Mouse (Mus musculus): Measurements from ENCODE around the gene Krtap1-3. TPM values are rescaled to one million over a fixed set of nuclear protein-coding genes. Genes with fewer than 3 reads are reported as not detected.

Gene Krtap1-3
- polyA plus RNA-seq (2012; rRNA removed), result not detected in 2 replicates

DNA sequence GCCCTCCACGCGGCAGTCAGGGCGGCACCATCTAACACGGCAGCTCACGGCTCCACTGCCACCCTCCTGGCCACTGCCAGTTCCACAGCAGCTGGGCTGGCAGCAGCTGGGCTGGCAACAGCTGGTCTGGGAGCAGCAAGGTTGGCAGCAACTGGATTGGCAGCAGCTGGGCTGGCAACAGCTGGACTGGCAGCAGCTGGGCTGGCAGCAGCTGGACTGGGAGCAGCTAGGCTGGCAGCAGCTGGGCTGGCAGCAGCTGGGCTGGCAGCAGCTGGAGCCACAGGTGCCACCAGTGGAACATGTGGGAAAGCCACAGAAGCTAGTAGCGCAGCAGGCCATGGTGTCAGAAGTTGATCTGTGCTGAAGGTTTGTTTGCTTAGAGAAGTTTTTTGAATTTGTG is at the start of gene Krtap1-3:
Gene Krtap1-3 (minus strand): TSS at position 359 of the 400 bp plus-strand sequence.
- no peaks in the 10 kb centered on the region for H3K36me3 ChIP-seq (ENCODE audit: control insufficient read depth, insufficient read depth, low read length)
- H3K27me3 ChIP-seq (ENCODE audit: control insufficient read depth, insufficient read depth, low read length), result no peaks in the 10 kb centered on the region
- H3K4me1 ChIP-seq (ENCODE audit: control insufficient read depth, insufficient read depth, insufficient read length, low read length), result peaks cover 4% of the 10 kb centered on the region; the same call in 1 of the 2 replicates
- 74% methylated on average over 6 of the region's 6 CpGs for WGBS
- no peak within 1 kb of the TSS for H3K27ac ChIP-seq (ENCODE audit: insufficient read depth, low read depth, low read length)
- H3K4me3 ChIP-seq (ENCODE audit: low read depth, low read length), result no peak within 1 kb of the TSS
- TF ChIP-seq POLR2A (IDR thresholded peaks at IDR 0.05; ENCODE audit: low read depth, low read length) (no peak), CTCF (IDR thresholded peaks at IDR 0.05; ENCODE audit: extremely low read depth, insufficient read length, insufficient replicate concordance, low read depth, low read length) (no peak)

DNA sequence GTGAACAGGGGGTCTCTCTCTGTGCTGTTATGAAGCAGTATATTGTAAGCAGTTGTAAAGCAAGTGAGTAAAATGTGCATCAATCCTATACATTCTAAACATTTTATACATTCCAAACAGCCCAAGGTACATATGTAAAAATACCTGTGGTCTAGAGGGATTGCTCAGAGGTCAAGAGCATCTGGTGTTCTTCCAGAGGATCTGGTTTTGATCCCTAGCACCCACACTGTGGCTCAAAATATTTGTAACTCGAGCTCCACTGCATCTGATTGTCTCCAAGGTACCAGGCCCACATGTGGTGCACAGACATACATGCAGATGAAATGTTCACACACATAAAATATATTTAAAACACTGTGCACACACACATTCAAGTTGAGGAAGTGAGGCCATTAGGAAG is 49.8 kb upstream of the Krtap1-3 start:
- TF ChIP-seq CTCF (IDR thresholded peaks at IDR 0.05; ENCODE audit: extremely low read depth, insufficient read length, insufficient replicate concordance, low read depth, low read length) (no peak), POLR2A (IDR thresholded peaks at IDR 0.05; ENCODE audit: low read depth, low read length) (no peak)
- no peaks in the 10 kb centered on the region for H3K36me3 ChIP-seq (ENCODE audit: control insufficient read depth, insufficient read depth, low read length)
- H3K27ac ChIP-seq (ENCODE audit: insufficient read depth, low read depth, low read length), result no peak overlapping the region
- H3K27me3 ChIP-seq (ENCODE audit: control insufficient read depth, insufficient read depth, low read length), result no peaks in the 10 kb centered on the region
- no peaks in the 10 kb centered on the region for H3K4me1 ChIP-seq (ENCODE audit: control insufficient read depth, insufficient read depth, insufficient read length, low read length)
- no peak overlapping the region for H3K4me3 ChIP-seq (ENCODE audit: low read depth, low read length)
- 21% methylated on average over 1 of the region's 1 CpGs for WGBS

- Histone ChIP-seq H3K27me3 (ENCODE audit: control insufficient read depth, insufficient read depth, low read length) (no peaks in the 10 kb centered on the region), H3K27ac (ENCODE audit: insufficient read depth, low read depth, low read length) (no peak overlapping the region), H3K4me1 (ENCODE audit: control insufficient read depth, insufficient read depth, insufficient read length, low read length) (no peaks in the 10 kb centered on the region), H3K4me3 (ENCODE audit: low read depth, low read length) (no peak overlapping the region), H3K36me3 (ENCODE audit: control insufficient read depth, insufficient read depth, low read length) (no peaks in the 10 kb centered on the region)
- WGBS, result 67% methylated on average over 1 of the region's 1 CpGs
- no peak for TF ChIP-seq POLR2A (IDR thresholded peaks at IDR 0.05; ENCODE audit: low read depth, low read length)
- TF ChIP-seq CTCF (IDR thresholded peaks at IDR 0.05; ENCODE audit: extremely low read depth, insufficient read length, insufficient replicate concordance, low read depth, low read length), result no peak
These were observed 45.9 kb upstream of the Krtap1-3 start for GRCm38 (mm10) chr11:99637086-99637485.

DNA sequence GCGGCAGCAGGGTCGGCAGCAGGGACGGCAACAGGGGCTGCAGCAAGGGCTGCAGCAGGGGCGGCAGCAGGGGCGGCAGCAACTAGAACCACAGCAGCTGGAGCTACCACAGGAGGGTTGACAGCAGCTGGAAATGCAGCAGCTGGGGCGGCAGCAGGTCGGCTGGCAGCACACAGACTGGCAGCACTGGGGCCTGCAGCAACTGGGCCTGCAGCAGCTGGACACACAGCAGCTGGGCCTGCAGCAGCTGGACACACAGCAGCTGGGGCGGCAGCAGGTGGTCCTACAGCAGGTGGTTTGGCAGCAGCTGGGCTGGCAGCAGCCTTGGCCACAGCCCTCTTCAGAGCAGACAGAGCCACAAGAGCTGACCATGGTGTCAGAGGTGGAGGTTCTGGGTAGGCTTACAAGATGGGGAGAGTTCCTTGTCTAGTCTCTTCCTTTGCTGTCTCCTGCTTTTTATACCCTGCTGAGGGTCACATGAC is 43.6 kb upstream of the Krtap1-3 start, which contains the start of gene Krtap4-2:
Gene Krtap4-2 (minus strand): TSS at position 432 of the 482 bp plus-strand sequence.
- TF ChIP-seq CTCF (IDR thresholded peaks at IDR 0.05; ENCODE audit: extremely low read depth, insufficient read length, insufficient replicate concordance, low read depth, low read length) (no peak), POLR2A (IDR thresholded peaks at IDR 0.05; ENCODE audit: low read depth, low read length) (no peak)
- no peak within 1 kb of the TSS for H3K27ac ChIP-seq (ENCODE audit: insufficient read depth, low read depth, low read length)

DNA sequence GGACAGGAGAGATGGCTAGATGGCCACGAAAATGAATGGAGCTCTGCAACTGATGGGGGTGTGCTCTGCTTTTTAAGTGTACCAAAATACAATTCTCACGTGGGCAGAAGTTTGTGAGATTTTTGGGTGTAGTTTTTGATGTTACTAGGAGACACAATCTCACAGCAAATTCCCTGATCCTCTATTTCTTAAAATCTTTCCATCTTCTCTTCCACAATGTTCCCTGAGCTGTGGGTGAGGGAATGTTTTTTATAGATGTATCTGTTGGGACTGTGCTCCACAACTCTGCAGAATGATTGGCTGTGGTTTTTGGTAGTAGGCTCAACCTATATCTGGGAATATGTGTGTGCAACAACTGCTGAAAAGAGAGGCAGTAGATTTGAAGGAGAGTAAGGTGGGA is 42.2 kb upstream of the Krtap1-3 start:
- no peaks in the 10 kb centered on the region for H3K27me3 ChIP-seq (ENCODE audit: control insufficient read depth, insufficient read depth, low read length)
- H3K4me3 ChIP-seq (ENCODE audit: low read depth, low read length), result no peak overlapping the region
- H3K4me1 ChIP-seq (ENCODE audit: control insufficient read depth, insufficient read depth, insufficient read length, low read length), result no peaks in the 10 kb centered on the region
- 61% methylated on average over 2 of the region's 2 CpGs for WGBS
- TF ChIP-seq POLR2A (IDR thresholded peaks at IDR 0.05; ENCODE audit: low read depth, low read length) (no peak), CTCF (IDR thresholded peaks at IDR 0.05; ENCODE audit: extremely low read depth, insufficient read length, insufficient replicate concordance, low read depth, low read length) (no peak)
- H3K36me3 ChIP-seq (ENCODE audit: control insufficient read depth, insufficient read depth, low read length), result no peaks in the 10 kb centered on the region
- no peak overlapping the region for H3K27ac ChIP-seq (ENCODE audit: insufficient read depth, low read depth, low read length)

More for the DNA sequence above, 43.6 kb upstream of the Krtap1-3 start, which contains the start of gene Krtap4-2:
- no peak within 1 kb of the TSS for H3K4me3 ChIP-seq (ENCODE audit: low read depth, low read length)
- WGBS, result 52% methylated on average over 8 of the region's 8 CpGs
- no peaks in the 10 kb centered on the region for H3K27me3 ChIP-seq (ENCODE audit: control insufficient read depth, insufficient read depth, low read length)
- no peaks in the 10 kb centered on the region for H3K4me1 ChIP-seq (ENCODE audit: control insufficient read depth, insufficient read depth, insufficient read length, low read length)
- no peaks in the 10 kb centered on the region for H3K36me3 ChIP-seq (ENCODE audit: control insufficient read depth, insufficient read depth, low read length)

DNA sequence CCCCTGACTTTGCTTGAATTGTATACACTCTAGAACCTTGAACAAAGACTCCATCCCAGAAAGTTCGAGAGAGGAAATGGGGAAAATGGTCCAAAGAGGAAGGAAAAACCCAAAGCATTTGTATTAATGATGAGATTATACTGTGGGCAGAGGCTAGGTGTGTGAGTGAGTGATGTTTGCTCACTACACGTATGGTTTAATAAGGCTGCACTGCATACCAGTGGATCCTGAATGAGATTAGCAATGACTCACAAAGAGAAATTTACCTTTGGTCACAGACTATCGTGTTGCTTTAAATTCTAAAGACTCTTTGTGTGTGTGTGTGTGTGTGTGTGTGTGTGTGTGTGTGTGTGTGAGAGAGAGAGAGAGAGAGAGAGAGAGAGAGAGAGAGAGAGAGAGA is 39.8 kb upstream of the Krtap1-3 start:
- no peak overlapping the region for H3K27ac ChIP-seq (ENCODE audit: insufficient read depth, low read depth, low read length)
- H3K27me3 ChIP-seq (ENCODE audit: control insufficient read depth, insufficient read depth, low read length), result no peaks in the 10 kb centered on the region
- TF ChIP-seq CTCF (IDR thresholded peaks at IDR 0.05; ENCODE audit: extremely low read depth, insufficient read length, insufficient replicate concordance, low read depth, low read length) (no peak), POLR2A (IDR thresholded peaks at IDR 0.05; ENCODE audit: low read depth, low read length) (no peak)
- no peaks in the 10 kb centered on the region for H3K36me3 ChIP-seq (ENCODE audit: control insufficient read depth, insufficient read depth, low read length)
- no peak overlapping the region for H3K4me3 ChIP-seq (ENCODE audit: low read depth, low read length)
- no peaks in the 10 kb centered on the region for H3K4me1 ChIP-seq (ENCODE audit: control insufficient read depth, insufficient read depth, insufficient read length, low read length)
- WGBS, result 39% methylated on average over 3 of the region's 3 CpGs

DNA sequence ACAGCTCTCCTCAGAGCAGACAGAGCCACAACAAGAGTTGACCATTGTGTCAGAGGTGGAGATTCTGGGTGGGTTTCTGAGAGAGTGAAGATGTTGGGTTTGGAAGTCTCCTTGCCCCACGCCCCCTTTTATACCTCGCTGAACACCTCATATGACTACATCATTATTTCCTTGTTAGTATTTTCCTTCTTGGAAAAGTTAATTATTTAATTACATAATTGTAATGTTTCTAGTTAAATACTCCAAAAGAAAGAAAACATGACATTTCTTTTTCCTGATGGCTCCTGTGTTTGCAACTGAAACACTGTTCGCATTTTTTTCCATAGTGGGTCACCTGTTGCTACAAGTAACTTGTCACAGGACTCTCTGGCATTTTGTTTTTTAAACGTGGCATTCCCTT is 37.0 kb upstream of the Krtap1-3 start, which contains the start of gene Krtap4-1:
Gene Krtap4-1 (minus strand): TSS at position 101 of the 400 bp plus-strand sequence.
- Histone ChIP-seq H3K27me3 (ENCODE audit: control insufficient read depth, insufficient read depth, low read length) (no peaks in the 10 kb centered on the region), H3K36me3 (ENCODE audit: control insufficient read depth, insufficient read depth, low read length) (no peaks in the 10 kb centered on the region), H3K4me3 (ENCODE audit: low read depth, low read length) (no peak within 1 kb of the TSS), H3K4me1 (ENCODE audit: control insufficient read depth, insufficient read depth, insufficient read length, low read length) (no peaks in the 10 kb centered on the region), H3K27ac (ENCODE audit: insufficient read depth, low read depth, low read length) (no peak within 1 kb of the TSS)
- TF ChIP-seq POLR2A (IDR thresholded peaks at IDR 0.05; ENCODE audit: low read depth, low read length) (no peak), CTCF (IDR thresholded peaks at IDR 0.05; ENCODE audit: extremely low read depth, insufficient read length, insufficient replicate concordance, low read depth, low read length) (no peak)
- WGBS, result 63% methylated on average over 4 of the region's 4 CpGs
